Mouse (Mus musculus): ENCODE results near the gene Hspb2.
A peak's percentile ranks its signal among the peaks of the same experiment; 100 is the strongest.

The Hspb2 gene

DNA sequence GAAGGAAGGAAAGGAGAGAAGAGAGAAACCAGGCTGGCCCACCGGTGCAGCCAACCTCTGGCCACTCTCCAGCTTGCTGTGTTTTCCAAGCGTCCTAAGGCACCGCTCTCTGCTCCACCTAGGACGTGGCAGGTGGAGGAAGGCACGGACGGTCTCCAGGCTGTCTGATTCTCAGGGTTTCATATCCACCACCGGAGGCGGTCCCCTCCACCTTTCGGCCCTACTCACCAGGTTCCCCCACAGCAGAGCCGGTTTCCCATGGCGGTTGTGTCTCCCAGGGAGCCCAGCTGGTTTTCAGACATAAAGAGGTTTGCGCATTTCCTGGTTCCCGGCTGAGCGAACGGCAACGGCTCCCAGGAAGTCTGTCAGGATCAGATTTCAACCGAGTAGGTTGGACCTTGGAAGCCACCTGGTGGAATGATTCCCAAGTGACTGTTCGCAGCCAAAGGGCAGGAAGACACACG lies 5.9 kb downstream of the Hspb2 start, which contains the start of gene 2310030G06Rik:
Gene 2310030G06Rik (minus strand): TSS at position 323 of the 464 bp plus-strand sequence.
- no peak for DNase-seq

DNA sequence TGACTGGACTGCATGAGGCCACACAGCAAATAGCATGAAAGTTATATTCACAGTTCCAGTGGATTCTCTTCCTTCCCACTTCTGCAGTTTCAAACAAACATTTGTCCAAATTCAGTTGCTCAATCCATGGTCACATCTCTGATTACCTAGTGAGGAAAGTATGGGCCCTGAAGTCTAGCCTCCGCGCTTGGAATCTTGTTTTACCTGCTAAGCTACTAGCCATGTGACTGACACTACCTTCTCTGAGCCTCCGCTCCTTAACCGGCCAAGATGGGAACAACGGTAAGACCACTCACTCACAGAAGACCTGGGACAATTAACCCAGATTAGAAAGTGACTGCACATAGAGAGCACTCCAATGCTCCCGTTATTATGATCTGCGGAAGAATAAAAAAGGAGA lies 6.3 kb downstream of the Hspb2 start:
- no peak for DNase-seq

DNA sequence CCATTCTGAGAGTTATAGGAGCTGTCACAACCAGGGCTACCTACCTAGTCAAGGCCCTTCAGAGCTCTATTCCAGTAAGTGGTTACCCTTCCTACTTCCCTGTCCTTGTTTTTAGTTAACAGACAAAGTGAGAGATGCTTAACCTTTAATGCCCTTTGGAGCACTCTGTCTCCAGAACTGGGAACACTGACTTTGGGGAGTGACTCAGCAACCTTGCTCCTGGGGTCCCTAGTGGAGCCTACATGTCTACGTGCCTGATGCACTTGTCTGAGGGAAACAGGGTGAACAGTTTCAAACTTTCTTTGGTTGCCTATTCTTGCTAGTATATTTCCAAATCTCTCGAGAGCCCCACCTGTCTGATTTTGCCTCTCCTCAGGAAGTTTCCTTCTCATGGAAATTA lies 9.4 kb downstream of the Hspb2 start:
- no peak for DNase-seq

DNA sequence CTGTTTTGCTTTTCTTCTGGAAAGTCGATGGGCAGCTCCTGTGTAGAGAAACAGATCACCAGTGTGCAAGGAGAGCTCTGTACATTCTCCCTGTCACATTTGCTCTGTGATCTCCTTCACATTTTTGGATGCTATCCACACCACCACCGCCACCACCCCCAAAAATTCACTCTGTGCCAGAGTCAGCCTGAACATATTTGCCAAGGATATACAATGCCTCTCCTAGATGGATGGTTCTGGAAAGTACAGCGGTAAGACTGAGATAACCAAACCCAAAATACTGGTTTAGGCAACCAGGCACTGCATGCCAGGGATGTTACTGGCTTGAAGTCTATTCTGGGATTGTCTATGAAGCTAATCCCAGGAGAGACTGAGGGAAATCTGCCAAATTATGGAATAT lies 9.9 kb downstream of the Hspb2 start:
- no peak for DNase-seq

- DNase-seq, result no peak
Measured at GRCm38 (mm10) chr9:50740867-50741784, 11.0 kb downstream of the Hspb2 start.

- peak; percentile 67 to 80 for DNase-seq
Measured at GRCm38 (mm10) chr9:50738914-50739870, 13.0 kb downstream of the Hspb2 start, which contains the start of gene Dixdc1. Dixdc1 (minus strand) TSS chr9:50739517.

DNA sequence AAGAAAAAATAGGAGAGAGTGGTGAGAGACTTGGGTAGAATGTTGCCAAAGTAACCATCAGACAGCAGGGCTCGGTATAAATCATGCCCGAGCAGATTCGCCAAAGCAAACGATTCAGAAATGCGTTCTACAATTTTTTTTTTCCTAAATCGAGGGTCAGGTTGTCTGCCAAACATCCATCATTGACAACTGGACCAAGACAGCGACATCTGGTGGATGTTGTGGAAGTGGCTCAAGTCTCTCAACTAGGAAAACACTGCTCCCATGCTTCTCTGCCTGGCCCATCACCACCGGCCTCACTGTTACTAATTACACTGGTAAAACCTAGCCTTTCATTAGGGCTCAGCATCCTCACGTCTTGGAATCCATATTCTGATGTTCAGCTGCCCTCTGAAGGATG lies 17.2 kb downstream of the Hspb2 start:
- DNase-seq, result no peak

GRCm38 (mm10) chr9:50732560-50732959 lies 19.6 kb downstream of the Hspb2 start:
- no peak for DNase-seq

DNA sequence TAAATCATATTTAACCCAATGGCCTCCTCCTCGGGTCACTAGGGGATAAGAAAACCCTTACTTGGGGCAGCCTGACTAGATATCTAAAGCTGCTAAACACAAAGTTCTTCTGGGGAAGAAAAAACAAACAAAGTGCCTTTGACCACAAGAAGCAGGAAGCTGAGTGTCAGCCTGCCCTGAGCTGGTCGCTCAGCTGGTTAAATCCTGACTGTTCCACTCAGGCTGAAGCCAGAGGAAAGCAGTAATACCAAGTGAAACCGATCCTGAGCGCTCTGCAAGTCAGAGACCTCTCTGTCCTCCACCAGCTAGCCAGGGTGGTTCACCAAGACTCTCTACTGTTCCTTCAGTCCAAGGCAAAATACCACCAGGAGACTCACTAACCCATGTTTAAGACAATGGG lies 22.6 kb downstream of the Hspb2 start:
- no peak for DNase-seq

DNA sequence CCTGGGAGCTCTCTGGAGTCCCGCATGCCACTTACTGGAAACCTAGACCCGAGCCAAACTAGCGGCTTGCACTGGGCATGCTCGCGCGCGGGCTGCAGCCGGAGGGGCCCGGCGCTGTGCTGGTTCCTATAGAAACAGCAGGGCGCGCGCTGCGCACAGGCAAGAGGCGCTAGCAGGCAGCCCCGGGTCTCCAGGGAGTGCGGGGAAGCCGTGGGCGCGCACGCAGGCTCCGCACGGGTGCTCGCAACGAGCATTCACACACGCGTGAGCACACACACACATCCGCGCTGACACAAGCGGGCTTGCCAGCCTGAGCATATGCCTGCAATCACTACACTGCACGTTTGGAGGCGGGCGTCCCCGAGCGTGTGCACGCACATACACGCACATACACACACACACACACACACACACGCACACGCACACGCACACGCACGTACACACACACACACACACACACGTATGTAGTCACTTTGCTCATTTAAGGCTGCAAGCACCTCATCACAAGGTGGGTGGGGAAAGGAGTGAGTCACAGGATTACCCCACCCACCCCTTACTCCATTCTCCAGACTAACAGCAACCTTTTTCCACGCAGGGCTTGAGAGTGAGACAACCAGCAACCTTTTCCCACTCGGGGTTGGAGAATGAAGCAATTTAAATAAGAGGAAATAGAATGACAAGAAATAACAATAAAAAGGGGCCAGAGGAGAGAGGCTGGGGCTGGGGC lies 24.1 kb downstream of the Hspb2 start:
- no peak for DNase-seq

- no peak for DNase-seq
Measured at GRCm38 (mm10) chr9:50727171-50727924, 24.8 kb downstream of the Hspb2 start.

DNA sequence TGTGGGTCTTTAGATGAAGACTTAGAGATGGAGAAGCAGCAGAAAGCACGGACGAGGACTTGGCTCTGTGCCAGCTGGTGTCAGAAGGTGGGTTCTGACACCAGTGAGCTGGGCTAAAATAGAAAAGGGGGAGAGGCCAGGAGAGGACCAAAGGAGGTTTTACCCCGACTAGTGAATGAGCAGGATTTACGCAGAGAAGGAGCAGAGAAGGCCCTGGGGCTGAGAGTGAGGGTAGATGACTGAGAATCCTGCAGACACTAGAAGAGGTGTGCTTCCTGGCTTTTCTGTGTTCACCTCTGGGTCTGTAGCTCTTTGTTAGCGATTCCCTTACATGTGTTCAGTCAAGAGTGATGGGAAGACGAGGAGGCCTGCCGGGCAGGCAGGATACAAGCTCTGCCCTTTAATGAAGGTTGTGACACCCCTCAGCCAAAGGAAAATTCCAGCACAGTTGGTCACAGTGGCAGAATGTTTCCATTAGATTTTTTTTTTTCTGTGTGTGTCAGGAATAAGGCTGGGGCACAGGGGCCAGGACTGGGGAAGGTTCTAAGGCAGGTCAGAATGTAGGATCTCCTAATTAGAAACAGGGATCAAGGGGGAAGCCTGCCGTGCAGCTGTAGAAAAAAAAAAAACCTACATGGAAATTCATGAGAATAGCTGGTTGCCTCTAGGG lies 26.1 kb downstream of the Hspb2 start:
- no peak for DNase-seq

GRCm38 (mm10) chr9:50724661-50725330 lies 27.4 kb downstream of the Hspb2 start:
- DNase-seq, result no peak

GRCm38 (mm10) chr9:50724147-50724546 lies 28.0 kb downstream of the Hspb2 start:
- no peak for DNase-seq

GRCm38 (mm10) chr9:50723406-50723805 lies 28.7 kb downstream of the Hspb2 start:
- no peak for DNase-seq

DNA sequence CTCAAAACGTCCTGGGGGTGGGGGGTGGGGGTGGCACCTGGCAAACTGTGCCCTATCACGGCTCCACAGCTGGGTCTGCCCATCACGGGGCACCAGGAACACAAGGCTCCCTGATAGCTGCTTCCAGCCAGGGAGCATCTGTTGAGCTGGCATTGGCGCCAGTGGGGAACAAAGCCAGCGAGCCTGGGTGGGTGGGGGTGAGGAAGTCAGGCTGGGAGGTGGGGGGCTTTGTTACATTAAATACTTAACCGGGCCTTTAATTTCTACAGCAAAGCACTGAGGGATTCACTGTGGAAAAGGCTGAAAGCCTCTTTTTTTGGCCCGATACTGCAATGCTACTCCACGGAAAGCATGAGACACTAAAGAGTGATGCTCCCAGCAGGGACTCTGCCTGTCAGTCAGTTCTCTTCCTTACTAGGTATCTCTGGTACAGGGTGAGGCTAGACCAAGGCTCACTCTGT lies 29.7 kb downstream of the Hspb2 start:
- DNase-seq, result no peak

DNA sequence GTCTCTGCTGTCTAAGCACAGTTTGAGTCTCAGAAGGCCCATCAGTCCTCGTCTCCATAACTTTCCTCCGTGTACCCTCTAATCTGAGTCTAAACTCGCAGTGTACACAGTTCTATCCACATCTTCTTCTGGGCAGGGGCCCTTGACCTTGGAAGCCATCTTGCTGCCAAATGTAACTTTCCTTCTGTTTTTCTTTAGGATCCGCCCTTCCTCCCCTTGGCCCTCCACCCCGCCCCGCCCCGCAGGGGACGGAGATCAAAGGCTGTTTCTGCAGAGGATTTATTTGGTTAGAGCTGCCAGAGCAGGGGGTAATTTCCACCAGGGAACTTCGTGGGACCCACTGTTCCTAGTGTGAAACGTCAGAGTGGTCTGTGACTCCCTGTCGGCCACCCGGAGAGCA lies 31.1 kb downstream of the Hspb2 start:
- no peak for DNase-seq

GRCm38 (mm10) chr9:50718878-50719277 lies 33.3 kb downstream of the Hspb2 start:
- no peak for DNase-seq

- DNase-seq, result no peak
Measured at GRCm38 (mm10) chr9:50714188-50714587, 38.0 kb downstream of the Hspb2 start.

DNA sequence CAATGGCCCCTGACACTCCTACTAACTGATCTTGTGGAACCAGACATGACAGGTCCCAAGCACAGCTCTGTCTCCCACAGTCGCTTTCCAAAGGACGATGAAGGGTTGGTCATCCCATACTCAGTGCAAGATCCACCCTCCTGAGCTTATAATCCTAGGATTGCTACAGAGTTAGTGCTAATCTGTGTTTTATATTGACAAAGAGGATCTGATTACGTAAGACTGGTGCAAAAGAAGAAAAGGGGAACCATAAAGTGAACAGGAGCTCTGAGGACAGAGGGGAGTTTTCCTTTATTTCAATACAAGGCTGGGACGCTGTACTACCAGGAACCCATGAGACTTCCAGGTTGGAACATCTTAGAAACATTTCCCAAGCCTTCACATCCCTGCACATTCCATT lies 40.8 kb downstream of the Hspb2 start:
- no peak for DNase-seq

- DNase-seq, result no peak
Measured at GRCm38 (mm10) chr9:50709108-50709507, 43.0 kb downstream of the Hspb2 start.
